Mouse (Mus musculus) testis, adult 2 months (tissue): Measurements from ENCODE around the gene Vamp3. TPM values are rescaled to one million over a fixed set of nuclear protein-coding genes. Genes with fewer than 3 reads are reported as not detected.

Source experiments
- H3K27ac ChIP-seq: fragments of 200-500 bp; 2 replicates; pipeline ENCODE4 v1.5.1; 2012; ENCODE audit warnings: low read depth, low read length; ENCODE audit not compliant: control insufficient read depth, insufficient read depth
- H3K27me3 ChIP-seq: fragments of 200-500 bp; 2 replicates; pipeline ENCODE4 v1.6.1; 2012; ENCODE audit warnings: mild to moderate bottlenecking, low read length, moderate library complexity; ENCODE audit not compliant: control insufficient read depth, insufficient read depth
- H3K36me3 ChIP-seq: fragments of 200-500 bp; 2 replicates; pipeline ENCODE4 v1.6.1; 2012; ENCODE audit warnings: mild to moderate bottlenecking, low read length; ENCODE audit not compliant: control insufficient read depth, insufficient read depth
- H3K4me1 ChIP-seq: fragments of 200-500 bp; 2 replicates; pipeline ENCODE4 v1.6.1; 2012; ENCODE audit warnings: low read length; ENCODE audit not compliant: control insufficient read depth, insufficient read depth
- H3K4me3 ChIP-seq: fragments of 200-500 bp; 2 replicates; pipeline ENCODE4 v1.5.1; 2012; ENCODE audit warnings: low read depth, mild to moderate bottlenecking, low read length, moderate library complexity, mixed read lengths; ENCODE audit not compliant: control insufficient read depth
- CTCF ChIP-seq: fragments of 200-500 bp; IDR thresholded peaks from 2 replicates; pipeline ENCODE4 v1.5.1; 2012; ENCODE audit warnings: low read depth, mild to moderate bottlenecking, inconsistent platforms, low read length, moderate library complexity; ENCODE audit not compliant: control insufficient read depth, insufficient read depth, insufficient replicate concordance
- POLR2A ChIP-seq: fragments of 200-500 bp; IDR thresholded peaks from 2 replicates; pipeline ENCODE4 v1.6.1; 2012; ENCODE audit warnings: low read depth, mild to moderate bottlenecking, inconsistent platforms, low read length, moderate library complexity; ENCODE audit not compliant: control insufficient read depth
- polyA plus RNA-seq: library from polyadenylated mRNA; depleted of rRNA; stranded (reverse); fragments of >200 nt; gene quantifications from 2 replicates; pipeline ENCODE4 v1.2.3, GENCODE M21; 2012; rRNA removed

Vamp3 gene
- polyA plus RNA-seq = 39.9 and 47.1 TPM in 2 replicates

GRCm38 (mm10) chr4:151057347-151058321, at the start of gene Vamp3:
TSS of gene Vamp3 (minus strand) at chr4:151057963.
- Histone ChIP-seq H3K27ac (peak within 1 kb of the TSS; percentile 88), H3K4me3 (peak within 1 kb of the TSS; percentile 89), H3K4me1 (peaks cover 2% of the 10 kb centered on the region; the same call in 1 of the 2 replicates), H3K36me3 (peaks cover 3% of the 10 kb centered on the region; the same call in 1 of the 2 replicates), H3K27me3 (no peaks in the 10 kb centered on the region)
- TF ChIP-seq CTCF = no peak
- TF ChIP-seq POLR2A = peak; percentile 75

GRCm38 (mm10) chr4:151106468-151106867, 48.7 kb upstream of the Vamp3 start:
- Histone ChIP-seq H3K4me1 (peaks cover 10% of the 10 kb centered on the region), H3K36me3 (no peaks in the 10 kb centered on the region), H3K4me3 (no peak overlapping the region), H3K27ac (no peak overlapping the region), H3K27me3 (no peaks in the 10 kb centered on the region)
- no peak for TF ChIP-seq POLR2A

GRCm38 (mm10) chr4:151105886-151106285, 48.1 kb upstream of the Vamp3 start:
- Histone ChIP-seq H3K4me1 (peaks cover 10% of the 10 kb centered on the region), H3K36me3 (no peaks in the 10 kb centered on the region), H3K27ac (no peak overlapping the region), H3K4me3 (no peak overlapping the region), H3K27me3 (no peaks in the 10 kb centered on the region)
- TF ChIP-seq CTCF = no peak
- TF ChIP-seq POLR2A = no peak

GRCm38 (mm10) chr4:151104147-151104546, 46.4 kb upstream of the Vamp3 start:
- Histone ChIP-seq H3K27me3 (no peaks in the 10 kb centered on the region), H3K27ac (no peak overlapping the region), H3K4me3 (no peak overlapping the region), H3K36me3 (no peaks in the 10 kb centered on the region), H3K4me1 (peaks cover 10% of the 10 kb centered on the region)
- TF ChIP-seq POLR2A = no peak
- TF ChIP-seq CTCF = no peak

- no peak for TF ChIP-seq CTCF
- no peak for TF ChIP-seq POLR2A
- Histone ChIP-seq H3K36me3 (no peaks in the 10 kb centered on the region), H3K4me1 (peaks cover 10% of the 10 kb centered on the region), H3K4me3 (no peak overlapping the region), H3K27ac (no peak overlapping the region), H3K27me3 (no peaks in the 10 kb centered on the region)
These were observed 45.9 kb upstream of the Vamp3 start for GRCm38 (mm10) chr4:151103646-151104045.

GRCm38 (mm10) chr4:151097104-151097438, 39.3 kb upstream of the Vamp3 start:
- H3K36me3 ChIP-seq = no peaks in the 10 kb centered on the region
- no peak overlapping the region for H3K27ac ChIP-seq
- H3K27me3 ChIP-seq = no peaks in the 10 kb centered on the region
- H3K4me1 ChIP-seq = no peaks in the 10 kb centered on the region
- TF ChIP-seq POLR2A = no peak
- TF ChIP-seq CTCF = no peak
- no peak overlapping the region for H3K4me3 ChIP-seq

GRCm38 (mm10) chr4:151096334-151097103, 38.8 kb upstream of the Vamp3 start:
- TF ChIP-seq POLR2A (no peak), CTCF (no peak)

More at GRCm38 (mm10) chr4:151096334-151097103, 38.8 kb upstream of the Vamp3 start:
- Histone ChIP-seq H3K27ac (no peak overlapping the region), H3K4me3 (no peak overlapping the region), H3K36me3 (no peaks in the 10 kb centered on the region), H3K27me3 (no peaks in the 10 kb centered on the region), H3K4me1 (no peaks in the 10 kb centered on the region)
